Mouse (Mus musculus) monocyte, adult 5-6 weeks (primary cell): Measurements from ENCODE around the gene Sardh. TPM values are rescaled to one million over a fixed set of nuclear protein-coding genes. Genes with fewer than 3 reads are reported as not detected.
A peak's percentile ranks its signal among the peaks of the same experiment; 100 is the strongest.

ENCODE experiments used
- ATAC-seq: fragments of 153-309, 156-312 bp; replicated peaks from 2 replicates; pipeline ENCODE4 v1.8.0; 2017; ENCODE audit warnings: mild to moderate bottlenecking; ENCODE audit not compliant: low TSS enrichment, insufficient number of reproducible peaks, severe bottlenecking, poor library complexity, low FRiP score
- total RNA-seq: library from RNA; stranded (forward); fragments of 200-1000, 200-491, 200-594 nt; gene quantifications from 3 replicates; pipeline ENCODE4 v1.2.3, GENCODE M21; 2017

Gene Sardh
- total RNA-seq, result not detected in 3 replicates

GRCm38 (mm10) chr2:27248211-27248610, at the start of gene Sardh:
Sardh (minus strand) TSS chr2:27248337.
- no peak for ATAC-seq

GRCm38 (mm10) chr2:27296656-27297406, 48.7 kb upstream of the Sardh start:
- ATAC-seq, result no peak

GRCm38 (mm10) chr2:27294777-27295176, 46.6 kb upstream of the Sardh start:
- ATAC-seq, result no peak

GRCm38 (mm10) chr2:27289019-27289418, 40.9 kb upstream of the Sardh start:
- ATAC-seq, result peak; percentile 45

GRCm38 (mm10) chr2:27286971-27287710, 39.0 kb upstream of the Sardh start:
- no peak for ATAC-seq

GRCm38 (mm10) chr2:27284441-27284840, 36.3 kb upstream of the Sardh start:
- ATAC-seq, result no peak

- ATAC-seq, result no peak
Observed at GRCm38 (mm10) chr2:27281771-27282170, 33.6 kb upstream of the Sardh start.

GRCm38 (mm10) chr2:27280920-27281611, 32.9 kb upstream of the Sardh start:
- ATAC-seq, result peak; percentile 58; the same call in 1 of the 2 replicates

GRCm38 (mm10) chr2:27278859-27279258, 30.7 kb upstream of the Sardh start:
- ATAC-seq, result no peak

- ATAC-seq, result no peak
Observed at GRCm38 (mm10) chr2:27268325-27268724, 20.2 kb upstream of the Sardh start.

- ATAC-seq, result 0 out of 2 replicates have a peak, but pooled peaks have one; percentile 27
Observed at GRCm38 (mm10) chr2:27265819-27266218, 17.7 kb upstream of the Sardh start.

GRCm38 (mm10) chr2:27262984-27263383, 14.8 kb upstream of the Sardh start:
- ATAC-seq, result no peak

GRCm38 (mm10) chr2:27251434-27251833, 3.3 kb upstream of the Sardh start:
- no peak for ATAC-seq

GRCm38 (mm10) chr2:27247487-27247863, 662 bp downstream of the Sardh start:
- ATAC-seq, result no peak

GRCm38 (mm10) chr2:27246712-27247486, 1.2 kb downstream of the Sardh start:
- ATAC-seq, result no peak

GRCm38 (mm10) chr2:27245947-27246346, 2.2 kb downstream of the Sardh start:
- ATAC-seq, result no peak

- ATAC-seq, result peak; percentile 78
Observed at GRCm38 (mm10) chr2:27237342-27237741, 10.8 kb downstream of the Sardh start.

- ATAC-seq, result no peak
Observed at GRCm38 (mm10) chr2:27235729-27236128, 12.4 kb downstream of the Sardh start.

- ATAC-seq, result peak; percentile 29; the same call in 1 of the 2 replicates
Observed at GRCm38 (mm10) chr2:27232376-27232775, 15.8 kb downstream of the Sardh start.
